Mouse (Mus musculus) forebrain, embryonic 12.5 days (tissue): Measurements from ENCODE around the gene Gm1979. TPM values are rescaled to one million over a fixed set of nuclear protein-coding genes. Genes with fewer than 3 reads are reported as not detected.
A peak's percentile ranks its signal among the peaks of the same experiment; 100 is the strongest.
"Not testable (repeated sequence)": the region's sequence is repeated elsewhere in the genome, so short reads cannot be mapped to it uniquely, and the experiment has no call there.

Experiments
- ATAC-seq: fragments of 200-750 bp; cut with Nextera tagmentation; 2 replicates; pipeline ENCODE4 v1.8.0; 2017; ENCODE audit warnings: moderate TSS enrichment; ENCODE audit not compliant: low FRiP score
- H3K27ac ChIP-seq: fragments of 300-500 bp; sonication (generic); 2 replicates; pipeline ENCODE4 v1.5.1; 2016; ENCODE audit warnings: mild to moderate bottlenecking
- H3K27me3 ChIP-seq: fragments of 300-500 bp; sonication (generic); 2 replicates; pipeline ENCODE4 v1.6.1; 2016; ENCODE audit warnings: mild to moderate bottlenecking
- H3K36me3 ChIP-seq: fragments of 300-500 bp; sonication (generic); replicated peaks from 2 replicates; pipeline ENCODE4 v1.6.1; 2016; ENCODE audit warnings: mild to moderate bottlenecking
- H3K4me1 ChIP-seq: fragments of 300-500 bp; sonication (generic); 2 replicates; pipeline ENCODE4 v1.6.1; 2016
- H3K4me2 ChIP-seq: fragments of 300-500 bp; sonication (generic); 2 replicates; pipeline ENCODE4 v1.6.1; 2016; ENCODE audit warnings: mild to moderate bottlenecking, moderate library complexity
- H3K4me3 ChIP-seq: fragments of 300-500 bp; sonication (generic); replicated peaks from 2 replicates; pipeline ENCODE4 v1.5.1; 2016; ENCODE audit warnings: mild to moderate bottlenecking
- H3K9ac ChIP-seq: fragments of 300-500 bp; sonication (generic); 2 replicates; pipeline ENCODE4 v1.6.1; 2016; ENCODE audit warnings: mild to moderate bottlenecking
- H3K9me3 ChIP-seq: fragments of 300-500 bp; sonication (generic); 2 replicates; pipeline ENCODE4 v1.6.1; 2016
- WGBS: fragments of 180-500 bp; shearing (Covaris S2); methylation state at CpG from one replicate; pipeline ENCODE4 v1.1.7; 2016; 5-methylcytosine and 5-hydroxymethylcytosine counted together
- polyA plus RNA-seq: library from polyadenylated mRNA; unstranded; fragments of >200 nt; fragmentation: Nextera tagmentation; extraction: Ambion mirVana; gene quantifications from 2 replicates; pipeline ENCODE4 v1.2.1, GENCODE M21; 2016

Gene Gm1979
- polyA plus RNA-seq: not detected in 2 replicates

- not testable (repeated sequence) for H3K9ac ChIP-seq, H3K27ac ChIP-seq, H3K9me3 ChIP-seq, H3K4me1 ChIP-seq, H3K4me2 ChIP-seq, H3K4me3 ChIP-seq, H3K36me3 ChIP-seq, ATAC-seq
- 95% methylated on average over 1 of the region's 2 CpGs for WGBS
- H3K27me3 ChIP-seq: peaks cover 10% of the 10 kb centered on the region
Observed at GRCm38 (mm10) chr5:26004698-26005097, at the start of gene Gm1979. TSS of gene Gm1979 (minus strand) at chr5:26004798.

GRCm38 (mm10) chr5:26039458-26039857 lies 34.9 kb upstream of the Gm1979 start, which contains the start of gene Speer4a:
TSS of gene Speer4a (minus strand) at chr5:26039558.
- not testable (repeated sequence) for H3K9me3 ChIP-seq, ATAC-seq, H3K27ac ChIP-seq, H3K27me3 ChIP-seq, H3K4me2 ChIP-seq, H3K36me3 ChIP-seq, H3K4me3 ChIP-seq, H3K9ac ChIP-seq, H3K4me1 ChIP-seq
- 75% methylated on average over 2 of the region's 2 CpGs for WGBS

GRCm38 (mm10) chr5:26022816-26023215 lies 18.2 kb upstream of the Gm1979 start, which contains the start of gene Gm5862:
TSS of gene Gm5862 (minus strand) at chr5:26022916.
- no CpG with 5 or more reads among the region's 3 CpGs for WGBS
- H3K9ac ChIP-seq, H3K27me3 ChIP-seq, H3K36me3 ChIP-seq, H3K4me3 ChIP-seq, ATAC-seq, H3K27ac ChIP-seq, H3K4me2 ChIP-seq, H3K9me3 ChIP-seq, H3K4me1 ChIP-seq: not testable (repeated sequence)

- not testable (repeated sequence) for H3K4me3 ChIP-seq, H3K9me3 ChIP-seq, H3K27ac ChIP-seq, H3K36me3 ChIP-seq, H3K9ac ChIP-seq, H3K4me1 ChIP-seq
- Histone ChIP-seq H3K4me2 (peak overlapping the region; percentile 55), H3K27me3 (peaks cover 10% of the 10 kb centered on the region)
- WGBS: 68% methylated on average over 7 of the region's 7 CpGs
- 0 out of 2 replicates have a peak, but pooled peaks have one; percentile 11 for ATAC-seq
Observed at GRCm38 (mm10) chr5:26007697-26008096, 3.1 kb upstream of the Gm1979 start.

GRCm38 (mm10) chr5:26006937-26007695 lies 2.5 kb upstream of the Gm1979 start:
- not testable (repeated sequence) for H3K36me3 ChIP-seq, H3K9me3 ChIP-seq, H3K4me1 ChIP-seq, H3K27ac ChIP-seq
- Histone ChIP-seq H3K9ac (peak overlapping the region; percentile 4), H3K27me3 (peaks cover 10% of the 10 kb centered on the region), H3K4me2 (peak overlapping the region; percentile 55), H3K4me3 (peak overlapping the region; percentile 33)
- peak; percentile 88 for ATAC-seq
- 15% methylated on average over 45 of the region's 45 CpGs for WGBS

- not testable (repeated sequence) for H3K27ac ChIP-seq, H3K9ac ChIP-seq, H3K4me1 ChIP-seq, H3K4me2 ChIP-seq, H3K9me3 ChIP-seq, H3K27me3 ChIP-seq, ATAC-seq, H3K4me3 ChIP-seq, H3K36me3 ChIP-seq
- WGBS: no CpG with 5 or more reads among the region's 3 CpGs
Observed at GRCm38 (mm10) chr5:25988550-25988949, 16.0 kb downstream of the Gm1979 start, which contains the start of gene Gm21698. TSS of gene Gm21698 (minus strand) at chr5:25988650.

GRCm38 (mm10) chr5:25972563-25972962 lies 32.0 kb downstream of the Gm1979 start, which contains the start of gene Gm21680:
TSS of gene Gm21680 (minus strand) at chr5:25972663.
- H3K27me3 ChIP-seq, H3K27ac ChIP-seq, H3K4me1 ChIP-seq, ATAC-seq, H3K4me3 ChIP-seq, H3K4me2 ChIP-seq, H3K9me3 ChIP-seq, H3K9ac ChIP-seq, H3K36me3 ChIP-seq: not testable (repeated sequence)
- WGBS: no CpG with 5 or more reads among the region's 2 CpGs

- H3K27ac ChIP-seq, H3K4me1 ChIP-seq, H3K9ac ChIP-seq, ATAC-seq, H3K36me3 ChIP-seq, H3K27me3 ChIP-seq, H3K9me3 ChIP-seq: not testable (repeated sequence)
- peak overlapping the region; percentile 21 for H3K4me3 ChIP-seq
- H3K4me2 ChIP-seq: peak overlapping the region; percentile 42
- 71% methylated on average over 17 of the region's 17 CpGs for WGBS
Observed at GRCm38 (mm10) chr5:25957050-25957449, 47.5 kb downstream of the Gm1979 start.

GRCm38 (mm10) chr5:25956611-25957010 lies 48.0 kb downstream of the Gm1979 start:
- not testable (repeated sequence) for H3K27me3 ChIP-seq, H3K9ac ChIP-seq, H3K36me3 ChIP-seq, H3K4me1 ChIP-seq, H3K27ac ChIP-seq, H3K9me3 ChIP-seq
- H3K4me2 ChIP-seq: peak overlapping the region; percentile 42
- peak overlapping the region; percentile 21 for H3K4me3 ChIP-seq
- peak; percentile 64; the same call in 1 of the 2 replicates for ATAC-seq
- 38% methylated on average over 32 of the region's 32 CpGs for WGBS

- not testable (repeated sequence) for ATAC-seq, H3K36me3 ChIP-seq, H3K27me3 ChIP-seq, H3K9ac ChIP-seq, H3K9me3 ChIP-seq, H3K4me1 ChIP-seq, H3K27ac ChIP-seq, H3K4me3 ChIP-seq, H3K4me2 ChIP-seq
- 75% methylated on average over 2 of the region's 2 CpGs for WGBS
Observed at GRCm38 (mm10) chr5:25954317-25954716, 50.3 kb downstream of the Gm1979 start, which contains the start of gene Gm21671. TSS of gene Gm21671 (minus strand) at chr5:25954417.

Other genes with a start within 250 kb of the Gm1979 start
- gene Actr3b, start 244.8 kb downstream of the Gm1979 start, polyA plus RNA-seq: 19.5 and 20.2 TPM in 2 replicates
- not detected in 2 replicates for gene Gm21663, start 62.4 kb downstream of the Gm1979 start, polyA plus RNA-seq
- gene Gm21671, start 50.4 kb downstream of the Gm1979 start, polyA plus RNA-seq: 0.08 TPM in 1 of 2 replicates, not detected in the other
- gene Gm21680, start 32.1 kb downstream of the Gm1979 start, polyA plus RNA-seq: 0.06 TPM in 1 of 2 replicates, not detected in the other
- not detected in 2 replicates for gene Gm21698, start 16.1 kb downstream of the Gm1979 start, polyA plus RNA-seq
- not detected in 2 replicates for gene Gm5862, start 18.1 kb upstream of the Gm1979 start, polyA plus RNA-seq
- 0.10 TPM in 1 of 2 replicates, not detected in the other for gene Speer4a, start 34.8 kb upstream of the Gm1979 start, polyA plus RNA-seq
- not detected in 2 replicates for gene Gm7347, start 53.8 kb upstream of the Gm1979 start, polyA plus RNA-seq
- not detected in 2 replicates for gene Gm10471, start 84.5 kb upstream of the Gm1979 start, polyA plus RNA-seq
- gene 5031410I06Rik, start 100.6 kb upstream of the Gm1979 start, polyA plus RNA-seq: not detected in 2 replicates
- gene Gm10220, start 116.6 kb upstream of the Gm1979 start, polyA plus RNA-seq: not detected in 2 replicates